Mouse (Mus musculus) kidney, adult 2 months (tissue): ENCODE results near the gene Cx3cr1.

Experiments
- CTCF ChIP-seq: fragments of 200-500 bp; conservative IDR thresholded peaks from 2 replicates; pipeline ENCODE4 v1.5.1; 2011; ENCODE audit warnings: low read depth, mild to moderate bottlenecking, control low read depth, low read length, moderate library complexity, mixed read lengths; ENCODE audit not compliant: insufficient read depth, insufficient read length
- POLR2A ChIP-seq: fragments of 200-500 bp; IDR thresholded peaks from one replicate; pipeline ENCODE4 v1.6.1; 2011; ENCODE audit warnings: low read depth, low read length, control low read depth

DNA sequence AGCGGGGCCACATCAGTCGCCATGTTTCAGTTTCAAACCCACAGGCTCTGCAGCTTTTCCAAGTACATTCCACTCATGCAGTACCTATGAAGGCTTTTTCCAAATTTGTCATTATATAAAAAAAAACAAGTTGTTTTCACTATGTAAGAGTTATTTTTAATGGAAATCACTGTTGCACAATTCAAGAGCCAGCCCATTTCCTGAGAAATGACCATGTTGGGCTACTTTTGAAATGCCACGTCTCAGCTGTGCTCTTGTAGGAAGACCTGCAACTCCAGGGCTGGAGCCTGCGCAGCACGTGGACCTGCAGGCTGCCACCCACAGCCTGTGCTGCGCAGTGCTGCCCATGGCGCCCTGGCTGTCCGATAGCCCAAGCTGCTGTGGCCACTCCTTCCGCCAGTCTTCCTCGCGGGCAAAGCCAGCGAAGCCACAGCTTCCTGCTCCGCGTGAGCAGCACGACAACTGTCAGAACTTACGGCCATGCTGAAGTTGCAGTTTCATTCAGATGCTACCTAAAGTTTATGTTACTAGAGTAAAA is 144.5 kb downstream of the Cx3cr1 start:
- TF ChIP-seq POLR2A (no peak), CTCF (no peak)
